Mouse (Mus musculus) thymus, adult 2 months (tissue): ENCODE measurements around the gene Il1rn.

Experiments
- CTCF ChIP-seq: fragments of 200-500 bp; IDR thresholded peaks from 2 replicates; pipeline ENCODE4 v1.5.1; 2012; ENCODE audit warnings: mild to moderate bottlenecking, control low read depth, low read length, moderate library complexity, borderline replicate concordance; ENCODE audit not compliant: control insufficient read depth, poor library complexity, insufficient read depth; ENCODE audit errors: extremely low read depth
- POLR2A ChIP-seq: fragments of 200-500 bp; IDR thresholded peaks from 2 replicates; pipeline ENCODE4 v1.6.1; 2012; ENCODE audit warnings: mild to moderate bottlenecking, low read length, control low read depth, moderate library complexity; ENCODE audit not compliant: control insufficient read depth, poor library complexity, insufficient read depth; ENCODE audit errors: extremely low read depth

- TF ChIP-seq CTCF, result no peak
- TF ChIP-seq POLR2A, result no peak
Observed at GRCm38 (mm10) chr2:24294616-24295015, 42.0 kb upstream of the Il1rn start.
